Mouse (Mus musculus) liver, adult 2 months (tissue): ENCODE measurements at regions not wholly inside any gene's neighbourhood (a gene's known extent, or its start where the extent isn't known, plus 50 kb on each side); places are given as distances from the start of the nearest gene placed in this dataset.

Experiments used
- DNase-seq: peaks from one replicate; pipeline ENCODE4 v3.0.0-alpha.2; 2011; ENCODE audit warnings: low read depth, low spot score; ENCODE audit errors: extremely low read depth
- H3K27ac ChIP-seq: fragments of 200-500 bp; replicated peaks from 2 replicates; pipeline ENCODE4 v1.5.1; 2012; ENCODE audit warnings: low read depth, mild to moderate bottlenecking, control low read depth, inconsistent platforms, low read length; ENCODE audit not compliant: insufficient read depth
- H3K27me3 ChIP-seq: fragments of 200-500 bp; 2 replicates; pipeline ENCODE4 v1.6.1; 2012; ENCODE audit warnings: mild to moderate bottlenecking, moderate library complexity, low read length, inconsistent platforms; ENCODE audit not compliant: control insufficient read depth, insufficient read depth
- H3K36me3 ChIP-seq: fragments of 200-500 bp; 2 replicates; pipeline ENCODE4 v1.6.1; 2012; ENCODE audit warnings: low read length, inconsistent platforms; ENCODE audit not compliant: control insufficient read depth, insufficient read depth
- H3K4me1 ChIP-seq: fragments of 200-500 bp; 2 replicates; pipeline ENCODE4 v1.6.1; 2011; ENCODE audit warnings: low read length; ENCODE audit not compliant: control insufficient read depth, insufficient read depth
- H3K4me3 ChIP-seq: fragments of 200-500 bp; 2 replicates; pipeline ENCODE4 v1.5.1; 2011; ENCODE audit warnings: low read depth, mild to moderate bottlenecking, control low read depth, low read length, moderate library complexity; ENCODE audit not compliant: insufficient read depth
- H3K79me2 ChIP-seq: fragments of 200-500 bp; 2 replicates; pipeline ENCODE4 v1.6.1; 2012; ENCODE audit warnings: inconsistent platforms, mild to moderate bottlenecking, low read length, moderate library complexity; ENCODE audit not compliant: control insufficient read depth, insufficient read depth
- H3K9ac ChIP-seq: fragments of 200-500 bp; 2 replicates; pipeline ENCODE4 v1.6.1; 2012; ENCODE audit warnings: low read depth, mild to moderate bottlenecking, control low read depth, inconsistent platforms, low read length
- CTCF ChIP-seq: fragments of 200-500 bp; IDR thresholded peaks from 2 replicates; pipeline ENCODE4 v1.5.1; 2011; ENCODE audit warnings: low read depth, low read length, control low read depth
- POLR2A ChIP-seq: fragments of 200-500 bp; IDR thresholded peaks from 2 replicates; pipeline ENCODE4 v1.6.1; 2011; ENCODE audit warnings: low read length, control low read depth; ENCODE audit not compliant: insufficient read depth; ENCODE audit errors: extremely low read depth
- WGBS: fragments of 180-500 bp; shearing (Covaris S2); methylation state at CpG from one replicate; pipeline ENCODE4 v1.1.7; 2018; 5-methylcytosine and 5-hydroxymethylcytosine counted together

DNA sequence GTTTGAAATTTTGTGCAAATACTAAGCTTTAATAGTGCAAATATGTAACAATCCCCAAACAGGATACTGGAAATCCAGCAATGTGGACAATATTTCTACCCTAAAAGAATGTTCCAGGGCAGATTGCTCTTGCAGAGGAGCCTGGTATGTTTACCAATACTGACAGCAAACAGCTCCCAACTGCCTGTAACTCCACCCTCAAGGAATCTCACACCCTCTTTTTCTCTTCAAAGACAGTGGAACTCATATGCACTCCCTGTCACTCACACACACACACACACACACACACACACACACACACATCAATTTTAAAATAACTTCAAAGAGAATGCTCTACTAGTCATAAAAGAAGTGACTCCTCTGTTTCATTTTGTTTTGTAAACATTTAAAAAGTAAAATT, 484.7 kb downstream of the Actr3 start:
- Histone ChIP-seq H3K9ac (no peak overlapping the region), H3K36me3 (no peaks in the 10 kb centered on the region), H3K79me2 (no peaks in the 10 kb centered on the region), H3K4me3 (no peak overlapping the region), H3K4me1 (no peaks in the 10 kb centered on the region), H3K27me3 (no peaks in the 10 kb centered on the region), H3K27ac (no peak overlapping the region)
- no peak for DNase-seq
- TF ChIP-seq CTCF (no peak), POLR2A (no peak)

DNA sequence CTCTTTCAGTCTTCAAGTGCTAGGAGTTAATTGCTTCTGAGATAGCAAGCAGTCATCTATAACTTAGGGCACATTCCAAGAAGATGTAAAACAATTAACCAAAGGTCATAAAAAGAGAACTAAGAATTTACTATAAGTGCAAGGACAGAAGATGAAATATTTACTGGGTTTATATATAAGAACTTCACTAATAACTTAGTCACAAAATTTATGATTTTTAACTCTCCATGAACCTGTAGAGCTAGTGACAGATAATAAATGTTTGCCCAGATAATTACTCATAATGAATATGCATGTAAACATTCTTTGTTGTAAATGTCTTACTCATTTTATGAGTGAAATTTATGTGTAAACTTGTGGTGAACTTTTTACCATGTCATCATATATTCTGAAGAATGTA, 531.2 kb downstream of the Actr3 start:
- Histone ChIP-seq H3K4me1 (no peaks in the 10 kb centered on the region), H3K4me3 (no peak overlapping the region), H3K9ac (no peak overlapping the region), H3K36me3 (no peaks in the 10 kb centered on the region), H3K79me2 (no peaks in the 10 kb centered on the region), H3K27ac (no peak overlapping the region), H3K27me3 (no peaks in the 10 kb centered on the region)
- DNase-seq = no peak
- no peak for TF ChIP-seq CTCF
- no peak for TF ChIP-seq POLR2A

GRCm38 (mm10) chr1:124871148-124871547, 564.4 kb downstream of the Actr3 start:
- H3K27me3 ChIP-seq = no peaks in the 10 kb centered on the region
- H3K27ac ChIP-seq = no peak overlapping the region
- 81% methylated on average over 3 of the region's 3 CpGs for WGBS
- H3K4me3 ChIP-seq = no peak overlapping the region
- H3K36me3 ChIP-seq = no peaks in the 10 kb centered on the region
- H3K9ac ChIP-seq = no peak overlapping the region
- no peaks in the 10 kb centered on the region for H3K4me1 ChIP-seq
- no peak for DNase-seq
- no peaks in the 10 kb centered on the region for H3K79me2 ChIP-seq
- no peak for TF ChIP-seq CTCF
- no peak for TF ChIP-seq POLR2A

GRCm38 (mm10) chr1:124866248-124866647, 569.3 kb downstream of the Actr3 start:
- Histone ChIP-seq H3K27ac (no peak overlapping the region), H3K79me2 (no peaks in the 10 kb centered on the region), H3K4me1 (no peaks in the 10 kb centered on the region), H3K36me3 (no peaks in the 10 kb centered on the region), H3K27me3 (no peaks in the 10 kb centered on the region), H3K4me3 (no peak overlapping the region), H3K9ac (no peak overlapping the region)
- TF ChIP-seq POLR2A (no peak), CTCF (no peak)
- WGBS = 69% methylated on average over 3 of the region's 3 CpGs
- no peak for DNase-seq

DNA sequence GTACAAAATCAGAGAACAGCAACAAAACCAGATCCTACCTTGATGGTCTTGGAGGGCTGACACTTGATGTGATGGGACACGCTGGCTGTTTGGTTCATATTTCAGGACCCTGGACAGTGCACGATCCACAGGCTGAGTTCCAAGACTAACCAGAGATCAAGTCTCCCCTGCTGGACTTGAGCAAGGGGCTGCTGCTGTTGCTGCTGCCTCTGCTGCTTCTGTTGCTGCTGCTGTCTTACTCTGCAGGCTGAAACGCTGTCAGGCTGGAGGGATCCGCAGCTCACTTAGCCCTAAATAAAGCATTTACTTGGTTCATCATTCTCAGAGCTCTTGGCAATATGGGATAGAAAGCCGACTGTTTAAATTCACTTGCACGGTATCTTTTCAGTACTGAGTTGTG, 589.8 kb downstream of the Actr3 start:
- peak; percentile 1 for DNase-seq
- H3K4me3 ChIP-seq = no peak overlapping the region
- TF ChIP-seq POLR2A (no peak), CTCF (no peak)
- H3K27ac ChIP-seq = no peak overlapping the region
- no peak overlapping the region for H3K9ac ChIP-seq
- no peaks in the 10 kb centered on the region for H3K36me3 ChIP-seq
- H3K27me3 ChIP-seq = no peaks in the 10 kb centered on the region
- H3K4me1 ChIP-seq = no peaks in the 10 kb centered on the region
- WGBS = 50% methylated on average over 6 of the region's 6 CpGs
- no peaks in the 10 kb centered on the region for H3K79me2 ChIP-seq

DNA sequence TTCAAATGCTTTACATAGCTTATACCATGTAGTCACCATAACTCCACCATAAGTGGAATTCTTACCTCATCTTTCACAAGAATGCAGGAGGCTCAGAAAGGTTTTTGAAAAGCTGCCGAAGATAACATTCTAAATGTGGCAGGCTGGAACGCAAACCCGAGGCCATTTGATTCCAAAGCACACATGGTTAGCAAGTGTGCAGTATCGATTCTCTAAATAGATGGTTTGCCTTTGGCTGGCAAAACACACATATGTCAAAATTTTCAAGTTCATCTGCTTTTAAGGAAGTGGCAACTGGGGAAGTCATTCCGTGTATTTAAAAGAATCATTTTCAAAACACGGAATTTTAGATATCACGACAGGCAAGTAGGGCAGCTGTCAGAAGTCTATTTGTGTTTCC, 609.8 kb downstream of the Actr3 start:
- Histone ChIP-seq H3K4me3 (no peak overlapping the region), H3K9ac (no peak overlapping the region), H3K36me3 (no peaks in the 10 kb centered on the region), H3K27ac (no peak overlapping the region), H3K79me2 (no peaks in the 10 kb centered on the region), H3K4me1 (no peaks in the 10 kb centered on the region), H3K27me3 (no peaks in the 10 kb centered on the region)
- DNase-seq = no peak
- WGBS = 85% methylated on average over 7 of the region's 7 CpGs
- TF ChIP-seq CTCF = no peak
- TF ChIP-seq POLR2A = no peak
